Mouse (Mus musculus) heart, embryonic 13.5 days (tissue): ENCODE measurements at regions not wholly inside any gene's neighbourhood (a gene's known extent, or its start where the extent isn't known, plus 50 kb on each side); places are given as distances from the start of the nearest gene placed in this dataset.
"Not testable (repeated sequence)": the region's sequence is repeated elsewhere in the genome, so short reads cannot be mapped to it uniquely, and the experiment has no call there.

Source experiments
- ATAC-seq: fragments of 200-750 bp; cut with Nextera tagmentation; 2 replicates; pipeline ENCODE4 v1.8.0; 2017; ENCODE audit warnings: moderate TSS enrichment; ENCODE audit not compliant: insufficient number of reproducible peaks, low FRiP score, low TSS enrichment; ENCODE audit errors: extremely low read depth
- H3K27ac ChIP-seq: fragments of 300-500 bp; sonication (generic); replicated peaks from 2 replicates; pipeline ENCODE4 v1.5.1; 2015; ENCODE audit warnings: moderate library complexity, mild to moderate bottlenecking, inconsistent platforms
- H3K27me3 ChIP-seq: fragments of 300-500 bp; sonication (generic); replicated peaks from 2 replicates; pipeline ENCODE4 v1.6.1; 2015; ENCODE audit warnings: mild to moderate bottlenecking, inconsistent platforms
- H3K36me3 ChIP-seq: fragments of 300-500 bp; sonication (generic); 2 replicates; pipeline ENCODE4 v1.6.1; 2015; ENCODE audit warnings: mild to moderate bottlenecking, inconsistent platforms
- H3K4me1 ChIP-seq: fragments of 300-500 bp; sonication (generic); 2 replicates; pipeline ENCODE4 v1.6.1; 2015; ENCODE audit warnings: inconsistent platforms
- H3K4me2 ChIP-seq: fragments of 300-500 bp; sonication (generic); 2 replicates; pipeline ENCODE4 v1.6.1; 2015; ENCODE audit warnings: inconsistent platforms, mild to moderate bottlenecking, moderate library complexity
- H3K4me3 ChIP-seq: fragments of 300-500 bp; sonication (generic); 2 replicates; pipeline ENCODE4 v1.5.1; 2015; ENCODE audit warnings: moderate library complexity, mild to moderate bottlenecking, inconsistent platforms
- H3K9ac ChIP-seq: fragments of 300-500 bp; sonication (generic); 2 replicates; pipeline ENCODE4 v1.6.1; 2015; ENCODE audit warnings: inconsistent platforms, mild to moderate bottlenecking, moderate library complexity
- H3K9me3 ChIP-seq: fragments of 300-500 bp; sonication (generic); 2 replicates; pipeline ENCODE4 v1.6.1; 2016; ENCODE audit warnings: inconsistent platforms
- WGBS: fragments of 180-500 bp; shearing (Covaris S2); methylation state at CpG from one replicate; pipeline ENCODE4 v1.1.7; 2015; ENCODE audit warnings: mixed read lengths; 5-methylcytosine and 5-hydroxymethylcytosine counted together

DNA sequence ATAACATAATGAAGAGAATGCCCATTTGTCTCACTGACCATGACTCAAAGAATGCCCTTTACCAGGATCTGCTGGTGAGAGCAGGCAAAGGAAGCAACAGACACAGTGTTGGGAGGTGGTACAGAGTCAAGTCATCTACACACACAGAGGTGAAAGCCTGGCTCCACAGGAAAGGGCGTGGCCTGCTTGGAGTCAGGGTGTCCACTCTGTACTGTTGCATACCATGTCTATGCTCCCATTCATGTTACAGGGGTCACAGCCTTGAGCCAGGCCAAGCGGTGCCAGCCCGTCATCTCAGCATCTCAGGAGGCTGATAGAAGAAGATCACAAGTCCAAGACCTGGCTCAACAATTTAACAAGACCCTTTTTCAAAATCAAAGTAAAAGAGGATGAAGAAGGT lies 57.8 kb upstream of the Tcerg1l start:
- Histone ChIP-seq H3K36me3 (no peaks in the 10 kb centered on the region), H3K4me1 (no peaks in the 10 kb centered on the region), H3K27me3 (no peaks in the 10 kb centered on the region), H3K4me2 (no peak overlapping the region), H3K9ac (no peak overlapping the region), H3K27ac (no peak overlapping the region), H3K9me3 (no peaks in the 10 kb centered on the region), H3K4me3 (no peak overlapping the region)
- no peak for ATAC-seq
- 77% methylated on average over 3 of the region's 3 CpGs for WGBS

DNA sequence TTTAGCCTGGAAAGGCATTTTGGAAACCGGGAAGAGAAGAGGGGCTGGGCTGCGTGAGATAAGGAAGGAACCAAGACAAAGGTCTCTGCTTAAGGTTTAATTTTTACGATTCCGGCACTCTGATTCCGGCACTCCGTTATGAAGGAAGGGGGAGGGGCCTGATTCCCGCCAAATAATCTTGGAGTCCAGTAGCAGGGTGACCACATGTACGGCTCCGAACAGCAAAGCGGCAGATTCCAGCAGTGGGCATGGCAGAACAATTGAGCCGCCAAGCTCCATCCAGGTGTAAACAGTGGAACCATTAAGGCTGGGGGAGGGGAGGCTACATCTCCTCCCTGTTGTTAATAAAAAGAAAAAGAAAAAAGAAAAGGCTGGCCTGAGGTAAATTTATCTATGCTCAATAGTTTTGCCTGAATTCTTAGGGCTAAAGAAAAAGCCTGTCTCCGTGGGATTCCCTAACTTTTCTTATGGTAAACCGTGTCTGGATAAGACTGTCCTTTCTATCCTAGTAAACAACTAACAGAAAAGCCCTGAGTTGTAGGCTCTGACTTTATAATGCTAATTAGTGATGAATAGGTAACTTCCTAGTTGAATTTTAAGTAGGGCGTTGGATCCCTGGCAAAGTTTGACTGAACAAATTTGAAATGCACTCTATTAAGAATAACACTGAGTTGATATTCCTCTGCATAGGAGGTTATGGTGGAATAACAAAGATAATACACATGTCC lies 57.1 kb upstream of the Tcerg1l start:
- H3K4me2 ChIP-seq, ATAC-seq, H3K36me3 ChIP-seq, H3K4me1 ChIP-seq, H3K9ac ChIP-seq, H3K9me3 ChIP-seq, H3K4me3 ChIP-seq, H3K27me3 ChIP-seq, H3K27ac ChIP-seq: not testable (repeated sequence)
- 51% methylated on average over 14 of the region's 14 CpGs for WGBS

DNA sequence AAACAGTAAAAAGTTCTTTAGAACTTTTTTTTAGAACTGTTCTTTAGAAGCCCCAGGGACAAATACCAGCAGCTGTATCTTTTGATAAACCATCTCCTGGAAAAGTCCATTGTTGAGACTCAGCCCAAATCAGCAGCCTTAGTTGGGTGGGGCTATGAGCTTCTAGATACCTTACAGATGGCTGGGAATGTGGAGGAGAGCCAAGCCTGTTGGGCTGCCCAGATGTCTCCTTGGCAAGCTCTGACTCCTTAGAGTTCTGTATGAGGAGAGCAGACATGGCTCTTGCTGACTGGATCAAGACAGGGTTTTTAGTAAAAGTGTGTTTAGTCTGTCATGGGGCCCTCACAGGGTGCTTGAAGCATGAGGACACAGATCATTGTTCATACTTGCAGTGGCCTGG lies 53.8 kb upstream of the Tcerg1l start:
- H3K27me3 ChIP-seq = no peaks in the 10 kb centered on the region
- H3K27ac ChIP-seq = no peak overlapping the region
- no peaks in the 10 kb centered on the region for H3K36me3 ChIP-seq
- ATAC-seq = no peak
- no peaks in the 10 kb centered on the region for H3K9me3 ChIP-seq
- H3K9ac ChIP-seq = no peak overlapping the region
- H3K4me2 ChIP-seq = no peak overlapping the region
- H3K4me1 ChIP-seq = no peaks in the 10 kb centered on the region
- no peak overlapping the region for H3K4me3 ChIP-seq

DNA sequence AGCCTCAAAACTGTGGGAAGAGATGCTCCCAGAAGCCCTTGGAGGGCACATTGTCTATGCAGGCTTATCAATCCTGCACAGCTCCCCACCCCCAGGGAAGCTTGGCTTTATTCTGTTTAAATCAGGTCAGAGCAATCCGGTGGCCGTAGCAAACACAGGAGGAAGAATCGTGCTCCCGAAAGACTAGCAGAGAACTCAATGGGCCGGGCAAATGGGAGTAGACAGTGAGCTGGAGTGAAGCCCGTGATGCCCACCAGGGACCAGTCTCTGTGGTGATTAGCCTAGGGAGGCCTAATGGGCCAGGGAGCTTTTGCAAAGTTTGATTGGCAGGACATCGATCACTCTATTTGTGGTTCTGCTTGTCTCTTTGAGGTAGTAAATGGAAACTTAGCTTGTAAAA lies 51.0 kb upstream of the Tcerg1l start:
- Histone ChIP-seq H3K9me3 (no peaks in the 10 kb centered on the region), H3K27ac (no peak overlapping the region), H3K4me1 (no peaks in the 10 kb centered on the region), H3K9ac (no peak overlapping the region), H3K27me3 (no peaks in the 10 kb centered on the region), H3K36me3 (no peaks in the 10 kb centered on the region), H3K4me2 (no peak overlapping the region), H3K4me3 (no peak overlapping the region)
- WGBS = 75% methylated on average over 7 of the region's 7 CpGs
- ATAC-seq = no peak
